Mouse (Mus musculus): ENCODE data around the gene Grcc10.

The Grcc10 gene

GRCm38 (mm10) chr6:124729850-124730705, 11.1 kb downstream of the Grcc10 start:
- no peak for DNase-seq (ENCODE audit: low read depth)

DNA sequence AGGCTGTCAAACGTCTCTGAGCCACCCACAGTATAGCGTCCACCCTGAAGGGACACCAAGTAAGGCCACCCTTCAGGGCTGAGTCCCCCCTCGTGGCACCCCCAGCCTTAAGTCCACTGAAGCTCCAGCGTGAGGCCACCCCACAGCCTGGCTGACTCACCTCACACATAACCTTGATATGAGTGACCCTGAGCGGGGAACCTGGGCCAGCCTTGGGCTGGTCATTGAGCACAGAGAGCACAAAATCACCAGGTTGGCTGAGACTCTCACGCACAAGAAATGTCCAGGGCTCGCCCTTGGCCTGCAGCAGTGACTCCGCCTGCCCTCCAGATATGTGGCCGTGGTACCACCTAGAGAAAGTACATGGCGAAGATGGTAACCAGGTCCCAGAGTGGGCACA, 12.6 kb downstream of the Grcc10 start:
- no peak for DNase-seq (ENCODE audit: low read depth)

DNA sequence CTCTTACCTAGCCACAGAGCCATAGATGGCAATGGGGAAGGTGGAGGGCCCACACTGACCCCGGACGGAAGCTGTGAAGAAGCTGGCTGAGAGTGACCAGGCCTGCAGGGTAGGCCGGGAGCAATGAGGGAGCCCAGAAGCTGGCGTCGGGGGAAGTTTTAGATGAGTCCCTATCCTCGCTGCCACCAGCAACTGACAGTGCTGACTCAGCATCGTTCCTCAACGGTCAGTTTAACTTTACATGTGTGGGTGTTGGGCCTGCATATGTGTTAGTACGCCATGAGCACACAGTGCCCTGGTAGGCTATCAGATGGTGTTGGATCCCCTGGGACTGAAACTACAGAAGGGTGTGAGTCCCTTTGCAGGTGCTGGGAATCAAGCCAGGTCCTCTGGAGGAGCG, 16.7 kb downstream of the Grcc10 start:
- no peak for DNase-seq (ENCODE audit: low read depth)

DNA sequence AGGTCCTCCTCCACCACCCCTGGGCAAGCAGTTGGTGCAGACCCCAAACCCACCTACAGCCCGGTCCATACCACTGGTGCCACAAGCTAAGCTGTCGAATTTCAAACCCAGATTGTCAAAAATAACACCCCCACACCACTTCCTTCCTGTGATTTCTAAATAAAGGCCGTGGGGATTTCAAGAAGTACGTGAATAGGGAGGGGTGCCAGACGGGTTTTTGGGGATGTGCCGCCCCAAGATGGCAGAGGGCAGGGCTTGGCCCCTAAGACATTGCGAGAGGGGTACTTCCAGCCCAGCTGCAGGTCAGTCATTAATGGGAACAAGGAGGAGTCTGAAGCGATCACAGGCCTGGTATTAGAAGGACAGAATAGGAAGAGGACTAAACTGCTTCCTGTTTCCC, 17.6 kb downstream of the Grcc10 start:
- DNase-seq (ENCODE audit: low read depth): no peak

DNA sequence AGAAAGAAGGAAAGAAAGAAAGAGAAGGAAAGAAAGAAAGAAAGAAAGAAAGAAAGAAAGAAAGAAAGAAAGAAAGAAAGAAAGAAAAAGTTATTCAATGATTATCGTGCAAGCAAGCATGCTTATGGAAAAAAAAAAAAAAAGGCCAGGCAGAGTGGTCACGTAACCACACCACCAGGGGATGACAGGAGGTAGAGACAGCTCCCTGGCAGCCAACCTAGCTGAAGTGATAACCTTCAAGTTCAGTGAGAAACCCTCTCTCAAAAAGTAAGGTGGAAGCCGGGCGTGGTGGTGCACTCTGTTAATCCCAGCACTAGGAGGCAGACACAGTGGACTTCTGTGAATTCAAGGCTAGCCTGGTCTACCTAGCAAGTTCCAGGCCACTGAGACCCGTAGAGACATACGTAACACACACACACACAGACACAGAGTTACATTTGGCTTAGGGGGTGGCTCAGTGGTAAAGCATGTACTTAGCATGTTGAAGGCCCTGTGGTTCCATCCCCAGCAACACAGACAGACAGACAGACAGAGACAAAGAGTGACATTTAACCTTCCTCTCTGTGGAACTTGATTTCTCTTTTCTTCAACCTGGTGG, 18.2 kb downstream of the Grcc10 start:
- DNase-seq (ENCODE audit: low read depth): no peak

DNA sequence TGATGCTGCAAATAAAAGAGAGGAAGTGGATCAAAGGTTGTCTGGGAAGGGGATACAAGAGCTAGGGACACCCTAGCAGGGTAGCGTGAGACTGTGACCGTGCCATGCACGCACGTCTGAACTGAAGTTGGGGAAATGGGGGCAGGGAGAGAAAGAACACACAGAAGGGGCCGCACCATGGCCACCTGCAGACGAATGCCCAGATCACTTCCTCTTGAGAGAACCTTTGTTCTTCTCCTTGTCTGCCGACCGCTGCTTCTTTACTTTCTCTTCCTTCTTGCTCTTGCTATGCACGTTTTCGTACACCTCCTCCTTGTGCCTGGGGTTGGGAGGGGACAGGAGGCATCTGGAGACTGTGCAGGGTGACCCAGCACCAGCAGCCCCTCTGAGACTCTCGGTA, 20.3 kb downstream of the Grcc10 start:
- no peak for DNase-seq (ENCODE audit: low read depth)

GRCm38 (mm10) chr6:124719354-124719978, 21.7 kb downstream of the Grcc10 start:
- DNase-seq (ENCODE audit: low read depth): no peak

GRCm38 (mm10) chr6:124718703-124719102, 22.5 kb downstream of the Grcc10 start:
- DNase-seq (ENCODE audit: low read depth): no peak

DNA sequence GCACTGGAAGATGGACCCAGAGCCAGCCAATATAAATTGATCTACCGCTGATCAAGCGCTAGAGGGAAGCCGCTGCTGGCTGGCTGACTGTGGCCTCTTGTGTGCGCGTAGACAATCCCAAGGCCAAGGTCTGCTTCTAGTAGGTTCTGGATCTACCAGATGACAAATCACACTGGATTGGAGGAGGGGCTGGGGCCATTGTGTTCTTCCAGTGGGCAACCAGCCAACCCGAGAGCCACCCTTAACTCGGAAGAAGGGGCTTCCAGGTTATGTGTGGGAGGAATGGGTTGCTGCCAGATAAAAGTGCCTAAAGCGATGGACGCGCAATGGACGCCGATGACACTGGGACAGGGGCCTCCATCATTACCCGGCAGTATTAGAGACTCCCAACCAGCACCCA, 23.2 kb downstream of the Grcc10 start:
- no peak for DNase-seq (ENCODE audit: low read depth)

GRCm38 (mm10) chr6:124716864-124717490, 24.2 kb downstream of the Grcc10 start:
- DNase-seq (ENCODE audit: low read depth): no peak

- no peak for DNase-seq (ENCODE audit: low read depth)
These were observed 28.3 kb downstream of the Grcc10 start for GRCm38 (mm10) chr6:124712918-124713317.

- peak; percentile 94 for DNase-seq (ENCODE audit: low read depth)
These were observed 29.1 kb downstream of the Grcc10 start, which contains the start of the genes Emg1 and Phb2 for GRCm38 (mm10) chr6:124711824-124712782. Emg1 (minus strand) TSS chr6:124712178. Phb2 (plus strand) TSS chr6:124712336.

DNA sequence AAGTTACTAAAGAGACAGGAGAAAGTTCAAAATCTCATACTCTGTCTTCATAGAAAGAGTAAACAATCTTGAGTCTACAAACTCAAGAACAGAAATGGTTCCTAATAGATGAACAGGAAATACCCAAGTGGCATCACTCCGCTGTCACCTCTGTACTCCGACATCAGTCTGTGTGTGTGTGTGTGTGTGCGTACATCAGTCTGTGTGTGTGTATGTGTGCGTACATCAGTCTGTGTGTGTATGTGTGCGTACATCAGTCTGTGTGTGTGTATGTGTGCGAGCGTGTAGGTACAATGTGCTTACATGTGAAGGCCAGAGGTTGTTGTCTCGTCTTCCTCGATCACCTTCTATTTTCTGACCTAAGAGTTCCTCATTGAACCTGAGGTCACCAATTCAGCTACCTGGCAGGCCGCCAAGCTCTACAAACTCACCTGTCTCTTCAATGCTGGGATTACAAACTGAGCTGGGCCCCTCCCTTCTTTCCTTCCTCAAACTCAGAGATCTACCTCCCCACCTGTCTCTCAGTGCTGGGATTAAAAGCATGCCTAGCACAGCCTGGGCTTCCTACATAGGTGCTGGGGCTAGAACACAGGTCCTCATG, 32.8 kb downstream of the Grcc10 start:
- no peak for DNase-seq (ENCODE audit: low read depth)

- no peak for DNase-seq (ENCODE audit: low read depth)
These were observed 35.0 kb downstream of the Grcc10 start for GRCm38 (mm10) chr6:124706061-124706627.

DNA sequence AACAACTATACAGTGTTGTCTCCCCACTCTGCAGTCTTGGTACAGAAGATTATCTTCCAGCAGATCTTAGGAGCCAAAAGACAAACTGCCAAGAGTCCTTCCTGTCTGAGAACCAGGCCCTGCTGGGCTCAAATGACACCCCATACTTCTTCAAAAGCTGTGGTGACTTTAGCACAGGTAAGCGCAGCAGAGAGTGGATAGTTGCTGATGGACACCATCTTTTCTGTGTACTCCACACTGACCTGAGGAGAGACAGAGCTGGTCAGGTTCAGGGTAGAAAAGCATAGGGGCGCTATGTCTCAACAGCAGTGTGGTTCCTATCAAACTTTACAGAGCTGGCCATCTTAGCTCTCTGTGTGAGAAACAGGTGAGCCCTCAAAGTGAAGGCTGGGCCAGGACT, 36.8 kb downstream of the Grcc10 start:
- no peak for DNase-seq (ENCODE audit: low read depth)

GRCm38 (mm10) chr6:124703789-124704188, 37.4 kb downstream of the Grcc10 start:
- DNase-seq (ENCODE audit: low read depth): no peak

DNA sequence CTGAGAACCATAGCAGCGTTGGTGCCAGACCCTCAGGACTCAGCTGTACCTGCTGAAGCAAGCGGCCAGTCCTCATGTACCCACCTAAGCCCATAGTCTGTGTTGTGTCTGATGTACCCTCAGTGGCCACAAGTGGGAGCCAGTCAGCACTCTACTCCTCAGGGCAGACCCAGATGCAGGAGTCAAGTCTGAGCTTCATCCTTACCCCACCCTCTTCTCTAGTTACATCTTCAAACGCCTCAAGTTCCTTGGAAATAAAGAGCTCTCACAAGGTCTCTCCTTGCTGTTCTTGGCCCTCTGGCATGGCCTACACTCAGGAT, 38.4 kb downstream of the Grcc10 start:
- DNase-seq (ENCODE audit: low read depth): no peak

DNA sequence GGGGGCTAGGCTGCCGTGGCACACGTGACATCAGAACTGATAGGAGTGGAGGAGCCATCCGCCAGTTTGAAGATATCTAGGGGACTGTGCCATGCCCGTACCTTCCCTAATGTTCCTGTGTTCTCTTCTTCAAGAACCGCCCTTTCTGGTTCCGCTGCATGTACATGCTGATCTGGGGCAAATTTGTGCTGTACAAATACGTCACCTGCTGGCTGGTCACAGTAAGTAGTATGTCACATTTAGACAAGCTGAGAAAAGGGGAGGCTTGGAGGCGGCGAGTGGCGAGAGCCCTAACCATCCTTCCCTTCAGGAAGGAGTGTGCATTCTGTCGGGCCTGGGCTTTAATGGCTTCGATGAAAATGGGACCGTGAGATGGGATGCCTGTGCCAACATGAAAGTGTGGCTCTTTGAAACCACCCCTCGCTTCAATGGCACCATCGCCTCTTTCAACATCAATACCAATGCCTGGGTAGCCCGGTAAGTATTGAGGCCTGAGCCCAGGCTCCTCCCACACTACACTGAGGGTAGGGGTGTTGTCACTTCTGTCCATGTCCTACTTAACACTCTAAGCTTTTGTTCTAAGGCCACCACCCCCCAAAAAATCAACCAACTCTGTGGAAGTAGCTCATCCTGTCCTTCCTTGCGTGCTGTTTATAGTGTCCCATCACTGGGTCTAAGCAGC, 38.9 kb downstream of the Grcc10 start:
- DNase-seq (ENCODE audit: low read depth): no peak

DNA sequence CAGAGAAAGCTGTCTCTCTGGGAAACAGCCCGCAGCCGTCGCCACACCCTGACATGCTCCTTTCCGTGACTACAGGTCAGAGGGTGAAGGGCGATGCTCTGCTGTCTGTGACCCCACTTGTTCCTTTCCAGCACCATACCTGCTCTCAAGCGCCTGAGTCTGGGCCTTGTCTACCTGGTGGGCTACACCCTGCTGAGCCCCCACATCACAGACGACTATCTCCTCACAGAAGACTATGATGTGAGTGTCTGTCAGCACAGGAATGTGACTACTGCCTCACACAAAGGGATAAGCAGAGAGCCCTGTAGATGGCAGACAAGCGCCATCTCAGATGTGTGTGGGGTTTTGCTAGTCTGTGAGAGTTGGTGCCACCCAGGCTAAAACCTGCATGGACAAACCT, 39.8 kb downstream of the Grcc10 start:
- no peak for DNase-seq (ENCODE audit: low read depth)

DNA sequence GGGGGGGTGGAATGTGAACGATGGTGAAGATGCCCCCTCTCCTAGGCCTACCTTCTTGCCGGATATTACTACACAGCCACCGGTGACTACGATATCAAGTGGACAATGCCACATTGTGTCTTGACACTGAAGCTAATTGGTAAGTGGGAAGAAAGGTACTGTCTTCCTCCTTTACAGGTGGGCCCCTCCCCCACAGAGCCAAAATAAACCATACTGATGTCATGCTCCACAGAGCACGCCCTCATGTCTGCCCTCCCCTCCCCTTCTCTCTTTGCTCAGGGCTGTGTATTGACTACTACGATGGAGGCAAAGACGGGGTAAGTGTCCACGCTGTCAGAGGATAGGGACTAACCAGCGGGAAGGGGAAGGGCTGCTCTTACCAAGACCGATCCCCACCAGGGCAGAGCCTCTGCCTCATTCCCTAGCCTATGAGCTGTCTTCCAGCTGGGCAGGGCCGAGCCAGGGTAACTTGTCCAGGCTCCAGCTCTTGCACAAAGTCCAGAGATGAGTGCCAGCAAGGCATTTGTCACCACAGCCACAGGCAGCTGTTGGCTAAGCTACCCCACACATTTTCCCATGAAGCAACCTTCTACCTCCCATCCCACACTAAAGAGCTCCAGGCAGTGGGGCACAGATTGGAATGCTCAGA, 41.1 kb downstream of the Grcc10 start:
- DNase-seq (ENCODE audit: low read depth): peak; percentile 87
